10 mouse cellular contexts compared by ENCODE assay signal in the genomic region with DNA sequence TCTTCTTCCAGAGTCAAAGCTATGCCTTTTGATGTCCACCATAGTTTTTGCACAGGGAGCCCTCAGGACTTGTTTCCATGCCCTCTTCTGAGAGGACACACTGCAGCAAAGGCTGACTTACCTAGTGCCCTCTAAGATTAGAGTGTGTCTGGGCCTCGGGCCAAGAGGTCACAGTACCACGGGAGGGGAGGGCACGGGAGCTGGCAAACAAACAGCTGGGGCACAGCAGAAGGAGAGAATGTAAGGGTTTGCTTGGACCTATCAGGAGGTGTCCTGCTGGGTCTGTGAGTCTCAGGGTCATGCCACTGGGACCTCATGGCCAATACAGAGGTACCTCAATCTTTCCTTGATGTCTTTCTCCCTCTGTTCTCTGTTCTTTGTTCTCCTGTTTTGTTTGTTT. TPM values are rescaled to one million over a fixed set of nuclear protein-coding genes. Genes with fewer than 3 reads are reported as not detected.
DNase-seq lines count a peak whose midpoint lies in the region; ATAC-seq and TF ChIP-seq lines count a peak whose summit lies in the region.
"Had no signal": no experiment of that assay in that cellular context is flagged by ENCODE, and none has a peak within 500 bp of the region (broad histone marks: within the 10 kb centered on the region; RNA-seq: fewer than 3 reads in every experiment).

No protein-coding gene starts in this region.

- WGBS in liver, adult 2 months: 16% methylated on average over 3 of the region's 3 CpGs
- WGBS in stomach, postnatal 0 days: 20% methylated on average over 3 of the region's 3 CpGs
- WGBS in midbrain, embryonic 16.5 days: 4% methylated on average over 3 of the region's 3 CpGs

- H3K27me3 ChIP-seq in liver, adult 2 months (ENCODE audit: control insufficient read depth, insufficient read depth, low read length): no peaks in the 10 kb centered on the region
- H3K27me3 ChIP-seq in stomach, postnatal 0 days (ENCODE audit: control insufficient read depth, insufficient read depth, low read length): no peaks in the 10 kb centered on the region
- H3K27me3 ChIP-seq in midbrain, embryonic 16.5 days (ENCODE audit: control insufficient read depth, insufficient read depth, low read depth, low read length): no peaks in the 10 kb centered on the region

- no peak for TF ChIP-seq POLR2A in liver, adult 2 months (IDR thresholded peaks at IDR 0.05; ENCODE audit: extremely low read depth, insufficient read depth, low read length)

- peak overlapping the region; percentile 66 for H3K27ac ChIP-seq in liver, adult 2 months (replicated peaks; ENCODE audit: insufficient read depth, low read depth, low read length)
- H3K27ac ChIP-seq in stomach, postnatal 0 days (replicated peaks): peak overlapping the region; percentile 49; the same call in 1 of the 2 replicates
- H3K27ac ChIP-seq in midbrain, embryonic 16.5 days (ENCODE audit: low read length): no peak overlapping the region

- no peak overlapping the region for H3K4me2 ChIP-seq in stomach, postnatal 0 days (replicated peaks; ENCODE audit: low read depth)
- no peak overlapping the region for H3K4me2 ChIP-seq in midbrain, embryonic 16.5 days (ENCODE audit: low read length)

- TF ChIP-seq EP300 in stomach, postnatal 0 days (optimal IDR thresholded peaks at IDR 0.05): no peak

- H3K4me1 ChIP-seq in liver, adult 2 months (ENCODE audit: control insufficient read depth, insufficient read depth, low read length): peaks cover 34% of the 10 kb centered on the region
- H3K4me1 ChIP-seq in stomach, postnatal 0 days (replicated peaks; ENCODE audit: control insufficient read depth, insufficient read depth): peaks cover 2% of the 10 kb centered on the region; the same call in 1 of the 2 replicates
- peaks cover 19% of the 10 kb centered on the region for H3K4me1 ChIP-seq in midbrain, embryonic 16.5 days (ENCODE audit: control insufficient read depth, insufficient read depth, low read length)

- H3K9ac ChIP-seq in liver, adult 2 months (ENCODE audit: low read depth, low read length): no peak overlapping the region
- H3K9ac ChIP-seq in stomach, postnatal 0 days (ENCODE audit: low read length): no peak overlapping the region
- H3K9ac ChIP-seq in midbrain, embryonic 16.5 days (ENCODE audit: low read depth, low read length): no peak overlapping the region

- ATAC-seq in stomach, postnatal 0 days (ENCODE audit: low FRiP score, low TSS enrichment): peak; percentile 56; the same call in 1 of the 2 replicates
- ATAC-seq in midbrain, embryonic 16.5 days: no peak

- peaks cover 4% of the 10 kb centered on the region; the same call in 1 of the 2 replicates for H3K79me2 ChIP-seq in liver, adult 2 months (ENCODE audit: control insufficient read depth, insufficient read depth, low read length)

- H3K36me3 ChIP-seq in liver, adult 2 months (ENCODE audit: control insufficient read depth, insufficient read depth, low read length): no peaks in the 10 kb centered on the region
- no peaks in the 10 kb centered on the region for H3K36me3 ChIP-seq in stomach, postnatal 0 days (ENCODE audit: control insufficient read depth, insufficient read depth, low read length)
- H3K36me3 ChIP-seq in midbrain, embryonic 16.5 days (ENCODE audit: control insufficient read depth, insufficient read depth, low read length): no peaks in the 10 kb centered on the region

- peak; percentile 47 for DNase-seq in retina, postnatal 1 day
- DNase-seq in retina, embryonic 14.5 days (ENCODE audit: low spot score): no peak
- peak; percentile 73 for DNase-seq in heart, adult 8-10 months (ENCODE audit: low spot score)
- peak; percentile 91 for DNase-seq in liver, adult 2 months (ENCODE audit: extremely low read depth, low read depth, low spot score)
- peak; percentile 77 for DNase-seq in stomach, postnatal 0 days (ENCODE audit: low spot score)
- DNase-seq in cerebellum, adult 11 months: no peak
- no peak for DNase-seq in layer of hippocampus, postnatal 25 days (ENCODE audit: extremely low spot score in 1 of 2, low spot score in 1 of 2)
- DNase-seq: thymus, adult 18-20 months had no signal

- H3K9me3 ChIP-seq in stomach, postnatal 0 days (ENCODE audit: control insufficient read depth, low read length): no peaks in the 10 kb centered on the region
- no peaks in the 10 kb centered on the region; the same call in 1 of the 2 replicates for H3K9me3 ChIP-seq in midbrain, embryonic 16.5 days (replicated peaks; ENCODE audit: control insufficient read depth, low read length, poor library complexity, severe bottlenecking)

- no peak for TF ChIP-seq CTCF in liver, adult 2 months (IDR thresholded peaks at IDR 0.05; ENCODE audit: low read depth, low read length)
- TF ChIP-seq CTCF in stomach, postnatal 0 days (IDR thresholded peaks at IDR 0.05; ENCODE audit: low read depth): no peak

- no peak overlapping the region for H3K4me3 ChIP-seq in liver, adult 2 months (ENCODE audit: insufficient read depth, low read depth, low read length)
- H3K4me3 ChIP-seq in stomach, postnatal 0 days (ENCODE audit: low read depth, low read length): no peak overlapping the region
- no peak overlapping the region for H3K4me3 ChIP-seq in midbrain, embryonic 16.5 days (ENCODE audit: low read depth, low read length)

RNA-seq across cellular contexts. Expression of a gene that starts 57.1 kb away (rescaled TPM):
- not detected for total RNA-seq in heart, adult 8-10 months (2022)
- total RNA-seq in liver, adult 2 months (2014; rRNA removed): 0.27 TPM in 1 of 2 replicates, not detected in the other
- not detected in 2 replicates for polyA plus RNA-seq in liver, adult 2 months (2012; rRNA removed)
- polyA plus RNA-seq in stomach, postnatal 0 days (2015; fragmentation: Nextera tagmentation; extraction: Ambion mirVana): 0.75 and 0.88 TPM in 2 replicates
- 2.1 and 2.5 TPM in 2 replicates for polyA plus RNA-seq in midbrain, embryonic 16.5 days (2015; fragmentation: Nextera tagmentation; extraction: Ambion mirVana)
- total RNA-seq in layer of hippocampus, postnatal 25 days (2021): not detected
- polyA plus RNA-seq: large intestine, adult 2 months had no signal

Comparison
In these comparisons a context has a peak if more than half of its experiments do, and no peak if none do; other contexts are left out.
1. DNase-seq: peak in retina, postnatal 1 day (single experiment), heart, adult 8-10 months (single experiment), liver, adult 2 months (single experiment) and stomach, postnatal 0 days (single experiment); none in retina, embryonic 14.5 days (single experiment), cerebellum, adult 11 months (single experiment) and layer of hippocampus, postnatal 25 days (0 of 2).